Mouse (Mus musculus) testis, adult 2 months (tissue): ENCODE measurements around the gene Gab2.

Experiments
- CTCF ChIP-seq: fragments of 200-500 bp; IDR thresholded peaks from 2 replicates; pipeline ENCODE4 v1.5.1; 2012; ENCODE audit warnings: low read depth, mild to moderate bottlenecking, inconsistent platforms, low read length, moderate library complexity; ENCODE audit not compliant: control insufficient read depth, insufficient read depth, insufficient replicate concordance
- POLR2A ChIP-seq: fragments of 200-500 bp; IDR thresholded peaks from 2 replicates; pipeline ENCODE4 v1.6.1; 2012; ENCODE audit warnings: low read depth, mild to moderate bottlenecking, inconsistent platforms, low read length, moderate library complexity; ENCODE audit not compliant: control insufficient read depth

DNA sequence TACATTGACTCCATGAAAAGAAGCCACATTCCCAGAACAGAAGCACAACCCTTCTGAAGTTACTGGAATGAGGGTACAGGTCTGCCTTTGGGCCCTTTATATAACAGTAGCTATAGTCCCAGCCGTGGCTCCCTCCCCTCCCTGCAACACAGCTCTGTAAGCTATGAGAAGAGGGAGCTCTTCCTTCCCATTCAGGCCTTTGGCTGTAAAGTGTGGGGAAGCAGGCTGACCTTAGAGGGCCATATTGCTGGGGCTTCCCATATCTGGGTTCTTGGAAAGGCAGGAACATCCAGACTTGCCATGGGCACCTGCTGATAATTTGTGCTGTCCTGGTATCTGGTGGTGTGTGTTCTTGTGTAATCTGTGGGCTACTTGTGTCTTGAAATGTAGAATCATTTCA is 226.2 kb downstream of the Gab2 start:
- no peak for TF ChIP-seq CTCF
- no peak for TF ChIP-seq POLR2A
